Comparison of ENCODE assay signal across 21 mouse cellular contexts in the genomic region with DNA sequence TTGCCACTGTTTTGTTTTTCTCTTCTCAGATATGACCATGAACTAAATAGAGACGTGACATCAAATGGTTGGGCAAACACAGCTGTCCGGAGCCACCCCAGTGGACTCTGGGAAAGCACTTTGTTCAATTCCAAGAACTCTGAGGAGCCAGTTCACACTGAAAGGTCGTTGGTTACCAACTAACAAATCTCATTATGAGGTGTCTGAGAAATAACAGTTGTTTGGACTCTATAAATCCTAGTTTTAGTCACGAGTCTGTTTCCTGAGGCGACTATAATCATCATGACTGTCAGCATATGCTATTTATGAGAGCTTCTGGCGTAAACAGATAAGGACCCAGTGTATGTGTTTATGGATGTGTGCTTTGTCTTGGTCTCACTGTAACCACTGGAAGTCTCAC. TPM values are rescaled to one million over a fixed set of nuclear protein-coding genes. Genes with fewer than 3 reads are reported as not detected.
DNase-seq lines count a peak whose midpoint lies in the region; ATAC-seq and TF ChIP-seq lines count a peak whose summit lies in the region.
"Had no signal": no experiment of that assay in that cellular context is flagged by ENCODE, and none has a peak within 500 bp of the region (broad histone marks: within the 10 kb centered on the region; RNA-seq: fewer than 3 reads in every experiment).

No protein-coding gene starts in this region.

- 32% methylated on average over 6 of the region's 6 CpGs for WGBS in liver, postnatal 0 days (ENCODE audit: insufficient replicate concordance)
- WGBS in liver, embryonic 11.5 days = 55% methylated on average over 6 of the region's 6 CpGs

- TF ChIP-seq CTCF in gastrocnemius, adult 2 months (IDR thresholded peaks at IDR 0.05) = no peak
- no peak for TF ChIP-seq CTCF in liver, postnatal 0 days (IDR thresholded peaks at IDR 0.05; ENCODE audit: low read depth)

- TF ChIP-seq EP300 in liver, postnatal 0 days (IDR thresholded peaks at IDR 0.05; ENCODE audit: low read depth) = no peak

- peaks cover 7% of the 10 kb centered on the region; the same call in 1 of the 2 replicates for H3K4me1 ChIP-seq in liver, postnatal 0 days (ENCODE audit: insufficient read depth)
- no peaks in the 10 kb centered on the region for H3K4me1 ChIP-seq in liver, embryonic 11.5 days (replicated peaks; ENCODE audit: control insufficient read depth, insufficient read depth, low read length)
- H3K4me1 ChIP-seq: embryonic facial prominence, embryonic 15.5 days had no signal

- peak overlapping the region; percentile 80 for H3K27ac ChIP-seq in gastrocnemius, adult 2 months
- no peak overlapping the region for H3K27ac ChIP-seq in liver, postnatal 0 days (ENCODE audit: low read depth)
- H3K27ac ChIP-seq in liver, embryonic 11.5 days (ENCODE audit: low read depth, low read length) = no peak overlapping the region
- H3K27ac ChIP-seq: embryonic facial prominence, embryonic 15.5 days; limb, embryonic 15.5 days had no signal

- intact Hi-C loops in gastrocnemius, adult 2 months (cut with DNase I) = no loop called here
- intact Hi-C loops in heart, postnatal 25 days (cut with DNase I) = no loop called here

- peak; percentile 53; the same call in 1 of the 2 replicates for ATAC-seq in liver, postnatal 0 days
- ATAC-seq in liver, embryonic 11.5 days (replicated peaks; ENCODE audit: low FRiP score) = no peak; the same call in 1 of the 2 replicates
- ATAC-seq: hindbrain, embryonic 16.5 days; intestine, postnatal 0 days had no signal

- H3K9me3 ChIP-seq in liver, postnatal 0 days (ENCODE audit: low read length) = no peaks in the 10 kb centered on the region
- H3K9me3 ChIP-seq in liver, embryonic 11.5 days (ENCODE audit: control insufficient read depth, low read length) = no peaks in the 10 kb centered on the region
- H3K9me3 ChIP-seq: embryonic facial prominence, embryonic 15.5 days; heart, embryonic 15.5 days; limb, embryonic 15.5 days had no signal

- H3K4me3 ChIP-seq in gastrocnemius, adult 2 months = peak overlapping the region; percentile 25
- H3K4me3 ChIP-seq in liver, postnatal 0 days (ENCODE audit: low read depth, low read length) = no peak overlapping the region
- no peak overlapping the region for H3K4me3 ChIP-seq in liver, embryonic 11.5 days (ENCODE audit: low read depth, low read length)
- H3K4me3 ChIP-seq: embryonic facial prominence, embryonic 15.5 days; heart, embryonic 15.5 days; limb, embryonic 15.5 days had no signal

- H3K36me3 ChIP-seq in liver, postnatal 0 days (replicated peaks; ENCODE audit: insufficient read depth, low read length) = no peaks in the 10 kb centered on the region
- no peaks in the 10 kb centered on the region for H3K36me3 ChIP-seq in liver, embryonic 11.5 days (ENCODE audit: control insufficient read depth, insufficient read depth, low read length)
- H3K36me3 ChIP-seq: embryonic facial prominence, embryonic 15.5 days; heart, embryonic 15.5 days; limb, embryonic 15.5 days had no signal

- H3K9ac ChIP-seq in liver, postnatal 0 days (replicated peaks) = no peak overlapping the region
- H3K9ac ChIP-seq in liver, embryonic 11.5 days (ENCODE audit: low read depth, low read length) = no peak overlapping the region
- H3K9ac ChIP-seq: embryonic facial prominence, embryonic 15.5 days; heart, embryonic 15.5 days; limb, embryonic 15.5 days had no signal

- DNase-seq in gastrocnemius, adult 2 months = no peak
- DNase-seq in gastrocnemius, postnatal 25 days = no peak
- no peak for DNase-seq in liver, postnatal 0 days
- no peak for DNase-seq in liver, embryonic 11.5 days (ENCODE audit: low spot score)
- peak; percentile 29 for DNase-seq in induced T-regulatory cell, adult 2 months (ENCODE audit: low read depth)
- peak; percentile 32 for DNase-seq in lung, postnatal 14 days
- DNase-seq in heart, postnatal 25 days (ENCODE audit: low spot score) = no peak
- DNase-seq in frontal cortex, postnatal 14 days (ENCODE audit: low spot score in 2 of 2) = no peak
- DNase-seq: B cell, adult 2 months; cerebellum, adult 18-20 months; cerebellum, postnatal 25 days; gastrocnemius, postnatal 10 days; heart, adult 18-20 months; right cerebral cortex, adult 18-20 months; thymus, postnatal 36 days had no signal

- no peak overlapping the region for H3K4me2 ChIP-seq in liver, postnatal 0 days (ENCODE audit: low read depth, low read length)
- H3K4me2 ChIP-seq in liver, embryonic 11.5 days = no peak overlapping the region
- H3K4me2 ChIP-seq: embryonic facial prominence, embryonic 15.5 days; heart, embryonic 15.5 days; limb, embryonic 15.5 days; midbrain, embryonic 11.5 days had no signal

- no peaks in the 10 kb centered on the region for H3K27me3 ChIP-seq in liver, postnatal 0 days (ENCODE audit: insufficient read depth, low read length)
- no peaks in the 10 kb centered on the region for H3K27me3 ChIP-seq in liver, embryonic 11.5 days (replicated peaks; ENCODE audit: control insufficient read depth, insufficient read depth, low read length)
- H3K27me3 ChIP-seq: embryonic facial prominence, embryonic 15.5 days; heart, embryonic 15.5 days; limb, embryonic 15.5 days had no signal

RNA-seq across cellular contexts. Expression of a gene that starts 5.8 kb away (rescaled TPM):
- total RNA-seq in gastrocnemius, adult 2 months (2021) = 1,000 to 10,000 TPM; 5,559 to 6,662 TPM
- 1,000 to 10,000 TPM; 4,872 to 5,741 TPM for total RNA-seq in gastrocnemius, postnatal 25 days (2021)
- 1.7 and 10.1 TPM in 2 replicates for polyA plus RNA-seq in liver, postnatal 0 days (2015; fragmentation: Nextera tagmentation; extraction: Ambion mirVana)
- 0.90 and 1.2 TPM in 2 replicates for polyA plus RNA-seq in liver, embryonic 11.5 days (2014; fragmentation: Nextera tagmentation; extraction: Ambion mirVana)
- total RNA-seq in heart, postnatal 25 days (2021) = 1 to 10 TPM; 4.8 to 5.2 TPM

RNA-seq across cellular contexts. Expression of a gene that starts 52.2 kb away (rescaled TPM):
- 10 to 100 TPM; 29.9 to 38.6 TPM for total RNA-seq in gastrocnemius, adult 2 months (2021)
- total RNA-seq in gastrocnemius, postnatal 25 days (2021) = 10 to 100 TPM; 30.7 to 31.8 TPM
- 17.2 and 21.9 TPM in 2 replicates for polyA plus RNA-seq in liver, postnatal 0 days (2015; fragmentation: Nextera tagmentation; extraction: Ambion mirVana)
- 71.8 and 86.2 TPM in 2 replicates for polyA plus RNA-seq in liver, embryonic 11.5 days (2014; fragmentation: Nextera tagmentation; extraction: Ambion mirVana)
- total RNA-seq in heart, postnatal 25 days (2021) = 10 to 100 TPM; 35.3 to 38.2 TPM

Comparison
In these comparisons a context has a peak if more than half of its experiments do, and no peak if none do; other contexts are left out.
1. DNase-seq: peak in induced T-regulatory cell, adult 2 months (single experiment) and lung, postnatal 14 days (single experiment); none in gastrocnemius, adult 2 months (single experiment), gastrocnemius, postnatal 25 days (single experiment), liver, postnatal 0 days (single experiment), liver, embryonic 11.5 days (single experiment), heart, postnatal 25 days (single experiment) and frontal cortex, postnatal 14 days (0 of 2).
2. RNA of a gene that starts 5.8 kb away (total RNA-seq): 5,559 to 6,662 TPM in gastrocnemius, adult 2 months and 4,872 to 5,741 TPM in gastrocnemius, postnatal 25 days; 4.8 to 5.2 TPM in heart, postnatal 25 days; every median in the first group is over 100 times any median in the second.